Mouse (Mus musculus): ENCODE measurements around the gene Gm20661. TPM values are rescaled to one million over a fixed set of nuclear protein-coding genes. Genes with fewer than 3 reads are reported as not detected.
A peak's percentile ranks its signal among the peaks of the same experiment; 100 is the strongest.

Gm20661 gene
- polyA plus RNA-seq, 1 experiment from 2014 or later = 4.0 TPM

DNA sequence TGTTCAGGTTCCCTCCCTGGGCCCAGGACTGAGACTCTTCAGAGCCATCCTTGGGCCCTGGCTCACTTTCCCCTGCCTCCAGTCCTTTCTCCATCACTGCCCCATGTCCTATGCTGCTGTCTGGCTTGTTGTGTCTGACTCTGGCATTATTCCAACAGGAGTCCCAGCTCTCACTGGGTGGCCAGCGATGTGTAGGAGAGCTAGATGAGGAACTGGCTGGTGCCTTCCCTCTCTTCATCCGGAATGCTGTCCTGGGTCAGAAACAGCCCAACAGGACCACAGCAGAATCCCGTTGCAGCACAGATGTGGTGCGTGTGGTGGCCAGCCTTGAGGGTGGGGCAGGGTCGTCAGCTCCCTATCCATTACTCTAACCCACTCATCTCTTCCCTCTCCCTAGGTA lies 12.5 kb upstream of the Gm20661 start:
- H3K9me3 ChIP-seq (replicated peaks; ENCODE audit: control insufficient read depth, low read length) = no peaks in the 10 kb centered on the region
- no peaks in the 10 kb centered on the region; the same call in 1 of the 2 replicates for H3K36me3 ChIP-seq (replicated peaks; ENCODE audit: control insufficient read depth, insufficient read depth, low read depth, low read length)
- DNase-seq (ENCODE audit: low spot score) (no peak), ATAC-seq (replicated peaks; ENCODE audit: insufficient number of reproducible peaks, low FRiP score, low TSS enrichment, low read depth) (no peak)
- H3K9ac ChIP-seq (replicated peaks; ENCODE audit: low read length) = no peak overlapping the region
- H3K4me1 ChIP-seq (ENCODE audit: control insufficient read depth, insufficient read depth, low read length) = no peaks in the 10 kb centered on the region
- WGBS = 89% methylated on average over 5 of the region's 5 CpGs
- H3K4me2 ChIP-seq (ENCODE audit: low read depth, low read length) = no peak overlapping the region
- H3K27ac ChIP-seq (replicated peaks; ENCODE audit: low read depth, low read length) = no peak overlapping the region
- H3K4me3 ChIP-seq (ENCODE audit: low read depth, low read length) = no peak overlapping the region
- H3K27me3 ChIP-seq (ENCODE audit: control insufficient read depth, insufficient read depth, low read length) = no peaks in the 10 kb centered on the region

DNA sequence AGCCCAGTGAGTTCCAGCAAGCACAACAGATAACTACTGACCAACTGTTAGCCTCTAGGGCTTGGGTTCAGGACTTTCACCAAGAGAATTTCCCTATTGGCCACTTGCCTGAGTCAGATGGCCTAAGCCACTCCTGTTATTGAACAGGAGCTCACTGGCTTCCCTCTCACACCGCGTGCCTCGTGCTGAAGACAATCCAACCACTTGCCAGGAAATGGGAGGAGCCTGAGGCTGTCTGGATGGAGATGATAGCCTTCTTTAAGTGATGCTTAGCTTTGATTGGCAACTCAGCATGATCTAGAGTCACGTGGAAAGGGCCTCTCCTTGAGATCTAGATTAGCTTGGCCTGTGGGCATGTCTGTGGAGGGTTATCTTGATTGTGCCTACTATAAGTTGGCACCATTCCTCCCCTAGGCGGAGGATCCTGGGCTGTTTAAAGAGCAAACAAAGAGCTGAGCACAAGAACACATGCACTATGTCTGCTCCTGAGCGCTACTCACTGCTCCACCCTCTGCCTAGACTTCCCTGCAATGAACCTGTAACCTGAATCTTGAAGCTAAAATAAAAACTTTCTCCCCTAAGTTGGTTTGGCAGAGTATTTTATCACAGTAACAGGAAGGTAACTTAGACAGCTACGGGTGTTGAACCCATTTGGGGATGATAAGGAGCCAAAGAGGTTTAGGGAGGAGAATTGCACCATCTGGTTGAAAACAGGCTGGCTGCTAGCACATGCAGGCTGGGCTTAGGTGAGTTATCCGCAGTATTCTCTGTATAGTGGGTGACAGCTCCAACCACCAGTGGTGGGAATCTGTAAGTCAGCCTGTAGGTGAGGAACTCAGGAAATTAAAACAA lies 10.9 kb upstream of the Gm20661 start:
- H3K4me1 ChIP-seq (ENCODE audit: control insufficient read depth, insufficient read depth, low read length) = no peaks in the 10 kb centered on the region
- H3K4me2 ChIP-seq (ENCODE audit: low read depth, low read length) = no peak overlapping the region
- WGBS = 75% methylated on average over 8 of the region's 8 CpGs
- ATAC-seq (replicated peaks; ENCODE audit: insufficient number of reproducible peaks, low FRiP score, low TSS enrichment, low read depth) = no peak
- H3K36me3 ChIP-seq (replicated peaks; ENCODE audit: control insufficient read depth, insufficient read depth, low read depth, low read length) = no peaks in the 10 kb centered on the region; the same call in 1 of the 2 replicates
- H3K4me3 ChIP-seq (ENCODE audit: low read depth, low read length) = no peak overlapping the region
- no peak overlapping the region for H3K27ac ChIP-seq (replicated peaks; ENCODE audit: low read depth, low read length)
- no peak overlapping the region for H3K9ac ChIP-seq (replicated peaks; ENCODE audit: low read length)
- H3K27me3 ChIP-seq (ENCODE audit: control insufficient read depth, insufficient read depth, low read length) = no peaks in the 10 kb centered on the region
- DNase-seq (ENCODE audit: low spot score) = no peak
- no peaks in the 10 kb centered on the region for H3K9me3 ChIP-seq (replicated peaks; ENCODE audit: control insufficient read depth, low read length)

DNA sequence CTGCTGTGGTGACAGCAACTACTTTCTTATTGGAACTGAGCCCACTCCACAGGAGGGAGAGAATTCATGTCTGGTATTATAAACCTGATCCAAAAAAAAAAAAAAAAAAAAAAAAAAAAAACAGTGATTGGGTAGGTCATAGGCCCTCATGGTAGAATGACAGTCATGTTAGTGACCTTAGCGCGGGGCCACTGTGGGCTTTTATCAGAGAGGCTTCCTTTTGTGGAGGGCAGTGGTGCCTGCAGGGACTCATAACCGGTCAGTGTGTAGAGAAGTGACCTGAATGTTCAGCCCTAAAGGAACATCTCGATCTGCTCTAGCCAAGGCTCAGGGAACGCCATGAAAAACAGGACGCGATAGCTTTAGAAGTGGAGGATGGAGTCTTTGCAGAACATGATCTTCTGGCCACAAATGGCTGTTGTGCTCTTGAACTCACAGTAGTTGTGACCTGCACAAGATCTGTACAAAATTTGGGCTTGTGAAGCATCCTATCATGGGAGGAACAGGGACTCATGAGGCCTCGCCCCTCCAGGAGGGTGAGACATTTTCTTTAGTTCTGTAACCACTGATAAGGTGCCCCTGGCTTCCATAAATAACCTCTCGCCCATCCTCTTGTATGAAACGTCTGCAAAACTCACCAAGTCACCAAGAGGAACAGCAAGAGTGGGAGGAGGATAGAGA lies 8.2 kb upstream of the Gm20661 start:
- H3K27me3 ChIP-seq (ENCODE audit: control insufficient read depth, insufficient read depth, low read length) = no peaks in the 10 kb centered on the region
- H3K27ac ChIP-seq (replicated peaks; ENCODE audit: low read depth, low read length) = no peak overlapping the region
- no peak overlapping the region for H3K9ac ChIP-seq (replicated peaks; ENCODE audit: low read length)
- no peak overlapping the region for H3K4me2 ChIP-seq (ENCODE audit: low read depth, low read length)
- DNase-seq (ENCODE audit: low spot score) = no peak
- H3K36me3 ChIP-seq (replicated peaks; ENCODE audit: control insufficient read depth, insufficient read depth, low read depth, low read length) = no peaks in the 10 kb centered on the region; the same call in 1 of the 2 replicates
- no peak for ATAC-seq (replicated peaks; ENCODE audit: insufficient number of reproducible peaks, low FRiP score, low TSS enrichment, low read depth)
- no peaks in the 10 kb centered on the region for H3K9me3 ChIP-seq (replicated peaks; ENCODE audit: control insufficient read depth, low read length)
- H3K4me1 ChIP-seq (ENCODE audit: control insufficient read depth, insufficient read depth, low read length) = no peaks in the 10 kb centered on the region
- WGBS = 78% methylated on average over 10 of the region's 10 CpGs
- no peak overlapping the region for H3K4me3 ChIP-seq (ENCODE audit: low read depth, low read length)

DNA sequence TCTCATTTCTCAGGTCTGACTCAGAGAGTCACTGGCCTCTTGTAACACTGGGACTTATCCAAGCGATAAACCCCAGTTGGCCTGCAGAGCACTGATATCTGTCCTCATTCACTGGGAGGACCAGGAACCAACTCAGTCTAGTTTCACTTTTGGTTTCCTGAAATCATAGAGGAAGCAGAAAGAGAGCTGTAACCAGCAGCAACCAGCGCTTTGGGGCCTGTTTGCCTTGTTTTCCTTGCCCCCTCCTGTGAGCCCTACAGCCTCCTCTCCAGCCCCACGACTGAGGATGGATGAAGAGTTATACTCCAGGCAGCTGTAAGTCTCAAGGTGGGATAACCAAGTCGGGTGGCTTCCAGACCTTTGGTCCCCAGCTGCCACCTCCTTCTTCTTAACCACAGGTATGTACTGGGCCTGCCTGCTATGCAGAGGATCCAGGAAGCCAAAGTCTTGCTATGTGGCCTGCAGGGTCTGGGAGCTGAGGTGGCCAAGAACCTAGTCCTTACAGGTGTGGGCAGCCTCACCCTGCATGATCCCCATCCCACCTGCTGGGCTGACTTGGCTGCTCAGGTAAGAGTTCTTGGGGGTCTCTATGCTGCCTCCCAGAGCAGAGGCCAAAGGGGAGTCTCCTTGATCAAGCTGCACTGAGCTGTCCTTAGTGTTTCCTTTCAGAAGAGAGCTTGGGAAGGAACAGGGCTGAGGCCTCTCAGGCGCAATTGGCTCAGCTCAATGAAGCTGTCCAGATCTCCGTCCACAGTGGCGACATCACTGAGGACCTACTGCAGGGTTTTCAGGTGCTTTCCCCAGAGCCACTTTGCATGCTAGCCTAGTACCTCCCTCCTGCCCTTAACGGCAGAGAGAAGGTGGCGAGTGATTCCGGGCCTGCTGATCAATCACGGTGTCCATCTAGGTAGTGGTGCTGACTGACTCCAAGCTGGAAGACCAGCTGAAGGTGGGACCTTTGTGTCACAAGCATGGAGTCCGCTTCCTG lies 7.2 kb upstream of the Gm20661 start, which contains the start of gene Uba7:
Uba7 (plus strand) TSS at position 107 of the 988 bp plus-strand sequence.
- no peaks in the 10 kb centered on the region for H3K27me3 ChIP-seq (ENCODE audit: control insufficient read depth, insufficient read depth, low read length)
- 70% methylated on average over 12 of the region's 12 CpGs for WGBS
- no peak within 1 kb of the TSS for H3K9ac ChIP-seq (replicated peaks; ENCODE audit: low read length)
- H3K27ac ChIP-seq (replicated peaks; ENCODE audit: low read depth, low read length) = 0 out of 2 replicates have a peak within 1 kb of the TSS, but pooled peaks have one; percentile 20
- H3K4me2 ChIP-seq (ENCODE audit: low read depth, low read length) = 0 out of 2 replicates have a peak within 1 kb of the TSS, but pooled peaks have one; percentile 10
- no peak within 1 kb of the TSS for H3K4me3 ChIP-seq (ENCODE audit: low read depth, low read length)
- no peaks in the 10 kb centered on the region; the same call in 1 of the 2 replicates for H3K36me3 ChIP-seq (replicated peaks; ENCODE audit: control insufficient read depth, insufficient read depth, low read depth, low read length)
- H3K9me3 ChIP-seq (replicated peaks; ENCODE audit: control insufficient read depth, low read length) = no peaks in the 10 kb centered on the region
- peaks cover 1% of the 10 kb centered on the region for H3K4me1 ChIP-seq (ENCODE audit: control insufficient read depth, insufficient read depth, low read length)
- ATAC-seq (replicated peaks; ENCODE audit: insufficient number of reproducible peaks, low FRiP score, low TSS enrichment, low read depth) = no peak
- no peak for DNase-seq (ENCODE audit: low spot score)

DNA sequence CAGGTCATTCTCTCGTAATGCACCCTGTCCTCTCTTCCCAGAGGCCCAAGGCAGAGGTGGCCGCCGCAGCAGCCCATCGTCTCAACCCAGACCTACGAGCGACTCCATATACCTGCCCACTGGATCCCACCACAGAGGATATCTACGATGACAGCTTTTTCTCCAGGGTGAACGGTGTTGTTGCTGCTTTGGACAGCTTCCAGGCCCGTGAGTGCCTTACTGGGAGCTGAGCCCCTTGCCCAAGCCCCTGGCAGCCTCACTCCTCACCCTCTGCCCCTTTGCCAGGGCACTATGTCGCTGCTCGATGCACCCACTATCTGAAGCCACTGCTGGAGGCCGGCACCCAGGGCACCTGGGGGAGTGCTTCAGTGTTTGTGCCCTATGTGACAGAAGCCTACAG lies 4.0 kb upstream of the Gm20661 start:
- DNase-seq (ENCODE audit: low spot score) (no peak), ATAC-seq (replicated peaks; ENCODE audit: insufficient number of reproducible peaks, low FRiP score, low TSS enrichment, low read depth) (no peak)
- Histone ChIP-seq H3K4me1 (ENCODE audit: control insufficient read depth, insufficient read depth, low read length) (peaks cover 13% of the 10 kb centered on the region), H3K4me3 (ENCODE audit: low read depth, low read length) (no peak overlapping the region), H3K9me3 (replicated peaks; ENCODE audit: control insufficient read depth, low read length) (no peaks in the 10 kb centered on the region), H3K27me3 (ENCODE audit: control insufficient read depth, insufficient read depth, low read length) (no peaks in the 10 kb centered on the region), H3K36me3 (replicated peaks; ENCODE audit: control insufficient read depth, insufficient read depth, low read depth, low read length) (no peaks in the 10 kb centered on the region), H3K9ac (replicated peaks; ENCODE audit: low read length) (no peak overlapping the region), H3K4me2 (ENCODE audit: low read depth, low read length) (no peak overlapping the region), H3K27ac (replicated peaks; ENCODE audit: low read depth, low read length) (no peak overlapping the region)
- WGBS = 94% methylated on average over 12 of the region's 12 CpGs

DNA sequence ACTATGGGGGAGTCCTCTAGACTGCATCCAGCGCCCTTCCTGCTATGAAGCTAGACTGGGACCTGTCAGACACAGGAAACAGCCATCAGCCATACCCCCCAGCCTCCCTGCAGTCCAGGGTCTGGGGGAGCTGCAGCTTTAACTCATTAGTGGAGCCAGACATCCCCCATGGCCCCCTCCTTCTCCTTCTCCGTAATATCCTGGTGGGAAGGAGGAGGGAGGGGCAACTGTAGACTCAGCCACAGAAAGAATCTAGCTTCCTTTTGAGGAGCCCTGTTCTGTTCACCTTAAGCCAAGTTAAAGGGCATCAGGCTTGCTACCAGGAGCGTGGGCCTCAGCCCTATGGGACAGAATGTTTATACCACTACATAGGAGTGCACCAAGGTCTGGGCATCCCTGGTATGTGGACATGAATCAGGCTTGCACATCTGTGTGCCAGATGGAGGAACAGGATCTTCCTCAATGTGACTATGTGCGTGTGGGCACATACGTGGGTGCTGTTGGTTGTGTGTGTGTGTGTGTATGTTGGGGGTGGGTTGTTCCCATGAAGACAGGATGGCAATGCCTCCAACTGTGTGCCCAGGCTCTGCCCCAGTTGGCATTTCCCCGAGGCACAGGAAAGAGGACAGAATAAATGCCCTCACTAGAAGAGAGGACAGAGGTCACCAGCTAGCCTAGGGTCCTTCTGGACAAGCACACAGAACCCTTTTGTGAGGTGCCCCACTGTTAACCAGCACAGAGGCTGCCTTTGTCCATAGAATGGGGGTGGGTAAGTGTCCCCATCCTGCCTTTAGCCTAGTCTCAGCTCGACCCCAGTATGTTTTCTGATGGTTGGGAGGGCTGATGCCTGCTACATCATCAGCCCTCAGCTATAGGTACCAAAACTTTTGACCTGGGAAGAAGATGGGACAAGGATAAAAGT lies 913 bp upstream of the Gm20661 start:
- DNase-seq (ENCODE audit: low spot score) = peak; percentile 94
- peak overlapping the region; percentile 100 for H3K27ac ChIP-seq (replicated peaks; ENCODE audit: low read depth, low read length)
- no peaks in the 10 kb centered on the region for H3K9me3 ChIP-seq (replicated peaks; ENCODE audit: control insufficient read depth, low read length)
- H3K4me3 ChIP-seq (ENCODE audit: low read depth, low read length) = peak overlapping the region; percentile 73
- peak overlapping the region; percentile 76 for H3K4me2 ChIP-seq (ENCODE audit: low read depth, low read length)
- no peaks in the 10 kb centered on the region for H3K27me3 ChIP-seq (ENCODE audit: control insufficient read depth, insufficient read depth, low read length)
- ATAC-seq (replicated peaks; ENCODE audit: insufficient number of reproducible peaks, low FRiP score, low TSS enrichment, low read depth) = peak; percentile 67
- no peaks in the 10 kb centered on the region for H3K36me3 ChIP-seq (replicated peaks; ENCODE audit: control insufficient read depth, insufficient read depth, low read depth, low read length)
- peak overlapping the region; percentile 64 for H3K9ac ChIP-seq (replicated peaks; ENCODE audit: low read length)
- H3K4me1 ChIP-seq (ENCODE audit: control insufficient read depth, insufficient read depth, low read length) = peaks cover 13% of the 10 kb centered on the region
- WGBS = 12% methylated on average over 7 of the region's 7 CpGs

DNA sequence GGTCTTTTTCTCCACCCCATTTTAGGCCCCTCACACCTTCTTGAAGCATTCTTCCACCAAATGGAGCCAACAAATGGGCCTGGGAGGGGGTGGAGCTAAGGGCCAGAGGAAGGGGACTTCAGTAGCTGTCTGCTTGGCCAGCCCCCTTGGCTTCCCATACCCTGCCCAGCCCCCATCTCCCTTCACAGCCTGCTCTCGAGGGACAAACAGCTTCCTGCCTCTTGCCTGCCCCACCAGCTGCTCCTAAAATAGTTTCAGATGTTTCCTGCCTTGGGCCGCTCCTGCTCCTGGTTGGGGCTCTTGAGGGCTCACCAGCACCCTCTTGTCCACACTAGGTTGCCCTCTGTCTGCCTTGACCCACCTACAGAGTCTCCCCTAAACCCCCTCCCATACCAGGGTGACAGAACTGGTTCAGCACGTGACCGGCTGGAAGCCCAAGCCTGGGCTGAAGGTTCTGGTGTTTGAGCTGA lies 598 bp downstream of the Gm20661 start:
- Histone ChIP-seq H3K9me3 (replicated peaks; ENCODE audit: control insufficient read depth, low read length) (no peaks in the 10 kb centered on the region), H3K36me3 (replicated peaks; ENCODE audit: control insufficient read depth, insufficient read depth, low read depth, low read length) (no peaks in the 10 kb centered on the region), H3K4me1 (ENCODE audit: control insufficient read depth, insufficient read depth, low read length) (peaks cover 13% of the 10 kb centered on the region), H3K4me3 (ENCODE audit: low read depth, low read length) (peak overlapping the region; percentile 73), H3K4me2 (ENCODE audit: low read depth, low read length) (peak overlapping the region; percentile 76), H3K9ac (replicated peaks; ENCODE audit: low read length) (peak overlapping the region; percentile 64), H3K27ac (replicated peaks; ENCODE audit: low read depth, low read length) (peak overlapping the region; percentile 100), H3K27me3 (ENCODE audit: control insufficient read depth, insufficient read depth, low read length) (no peaks in the 10 kb centered on the region)
- 10% methylated on average over 4 of the region's 4 CpGs for WGBS
- DNase-seq (ENCODE audit: low spot score) = peak; percentile 95
- peak; percentile 64 for ATAC-seq (replicated peaks; ENCODE audit: insufficient number of reproducible peaks, low FRiP score, low TSS enrichment, low read depth)

Data from embryonic facial prominence, embryonic 11.5 days (tissue).